Mouse (Mus musculus): ENCODE data around the gene Peli2.

DNA sequence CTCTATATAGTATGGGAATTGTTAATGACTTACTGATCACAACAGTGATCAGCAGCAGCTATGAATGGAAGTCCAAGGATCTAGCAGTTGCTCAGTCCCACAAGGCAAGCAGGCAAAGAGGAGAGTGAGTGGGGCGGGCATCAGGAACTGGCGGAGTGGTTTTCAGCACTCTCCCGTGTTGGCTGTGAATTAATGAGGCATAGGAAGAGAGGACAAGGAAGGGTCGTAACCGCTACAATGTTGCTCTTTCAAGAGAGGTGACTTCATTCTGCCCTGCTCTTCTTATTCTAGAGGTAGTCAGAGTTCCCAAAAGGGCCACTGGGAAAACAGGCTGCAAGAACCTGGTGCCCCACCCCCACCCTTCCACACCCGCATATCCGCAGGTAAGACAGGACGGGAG is 90.9 kb downstream of the Peli2 start:
- TF ChIP-seq CTCF (IDR thresholded peaks at IDR 0.05; ENCODE audit: control insufficient read depth, insufficient read depth, low read length), result no peak
- no peak for TF ChIP-seq POLR2A (IDR thresholded peaks at IDR 0.05; ENCODE audit: borderline replicate concordance, control insufficient read depth, low read depth, low read length)

Data from bone marrow, adult 2 months (tissue).